In the genomic region with DNA sequence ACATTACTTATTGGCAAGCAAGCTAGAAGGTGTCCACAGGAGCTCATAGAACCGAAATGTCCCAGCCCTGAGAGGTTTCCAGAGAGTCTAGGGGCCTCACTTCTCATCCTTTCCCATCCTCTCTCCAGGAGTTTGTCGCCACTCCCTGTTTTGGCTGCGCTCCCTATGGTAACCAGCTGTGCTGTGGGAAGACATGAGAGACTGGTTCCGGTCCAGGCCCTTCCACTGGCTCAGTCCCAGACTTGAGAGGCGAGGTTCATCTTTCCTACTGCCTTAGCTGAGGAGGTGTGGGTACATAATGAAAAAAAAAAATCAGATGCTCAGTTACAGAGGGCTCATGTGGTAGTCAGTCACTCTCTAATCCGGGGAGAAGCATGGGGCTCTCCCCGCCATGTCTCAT, we compare ENCODE assay signal across 17 mouse cellular contexts. TPM values are rescaled to one million over a fixed set of nuclear protein-coding genes. Genes with fewer than 3 reads are reported as not detected.
DNase-seq lines count a peak whose midpoint lies in the region; ATAC-seq lines count a peak whose summit lies in the region.
"Had no signal": no experiment of that assay in that cellular context is flagged by ENCODE, and none has a peak within 500 bp of the region (broad histone marks: within the 10 kb centered on the region; RNA-seq: fewer than 3 reads in every experiment).

No protein-coding gene starts in this region.

- no peak overlapping the region for H3K4me2 ChIP-seq in forebrain, embryonic 13.5 days
- H3K4me2 ChIP-seq in midbrain, embryonic 16.5 days (ENCODE audit: low read length) = no peak overlapping the region
- H3K4me2 ChIP-seq: hindbrain, embryonic 12.5 days; limb, embryonic 12.5 days; midbrain, embryonic 11.5 days had no signal

- H3K9me3 ChIP-seq in forebrain, embryonic 13.5 days (replicated peaks) = no peaks in the 10 kb centered on the region
- no peaks in the 10 kb centered on the region for H3K9me3 ChIP-seq in midbrain, embryonic 16.5 days (replicated peaks; ENCODE audit: control insufficient read depth, low read length, poor library complexity, severe bottlenecking)
- H3K9me3 ChIP-seq: hindbrain, embryonic 12.5 days; limb, embryonic 12.5 days had no signal

- H3K4me3 ChIP-seq in forebrain, embryonic 13.5 days = no peak overlapping the region
- H3K4me3 ChIP-seq in midbrain, embryonic 16.5 days (ENCODE audit: low read depth, low read length) = no peak overlapping the region
- H3K4me3 ChIP-seq: hindbrain, embryonic 12.5 days; limb, embryonic 12.5 days had no signal

- H3K4me1 ChIP-seq in forebrain, embryonic 13.5 days = no peaks in the 10 kb centered on the region
- H3K4me1 ChIP-seq in midbrain, embryonic 16.5 days (ENCODE audit: control insufficient read depth, insufficient read depth, low read length) = no peaks in the 10 kb centered on the region
- H3K4me1 ChIP-seq: hindbrain, embryonic 12.5 days; limb, embryonic 12.5 days had no signal

- H3K27me3 ChIP-seq in forebrain, embryonic 13.5 days = no peaks in the 10 kb centered on the region
- H3K27me3 ChIP-seq in midbrain, embryonic 16.5 days (ENCODE audit: control insufficient read depth, insufficient read depth, low read depth, low read length) = no peaks in the 10 kb centered on the region
- H3K27me3 ChIP-seq: hindbrain, embryonic 12.5 days had no signal

- no peak overlapping the region for H3K9ac ChIP-seq in forebrain, embryonic 13.5 days
- no peak overlapping the region for H3K9ac ChIP-seq in midbrain, embryonic 16.5 days (ENCODE audit: low read depth, low read length)
- H3K9ac ChIP-seq: hindbrain, embryonic 12.5 days; limb, embryonic 12.5 days; liver, postnatal 0 days had no signal

- H3K36me3 ChIP-seq in forebrain, embryonic 13.5 days (ENCODE audit: poor library complexity, severe bottlenecking) = no peaks in the 10 kb centered on the region
- H3K36me3 ChIP-seq in midbrain, embryonic 16.5 days (ENCODE audit: control insufficient read depth, insufficient read depth, low read length) = no peaks in the 10 kb centered on the region
- H3K36me3 ChIP-seq: hindbrain, embryonic 12.5 days; limb, embryonic 12.5 days had no signal

- no peak overlapping the region for H3K27ac ChIP-seq in forebrain, embryonic 13.5 days
- H3K27ac ChIP-seq in midbrain, embryonic 16.5 days (ENCODE audit: low read length) = no peak overlapping the region
- H3K27ac ChIP-seq: hindbrain, embryonic 12.5 days; limb, embryonic 12.5 days had no signal

- ATAC-seq in forebrain, embryonic 13.5 days = no peak
- no peak for ATAC-seq in midbrain, embryonic 16.5 days
- ATAC-seq: liver, postnatal 0 days had no signal

- intact Hi-C loops in heart, postnatal 10 days (cut with DNase I) = no loop called here

- whole genome bisulfite sequencing in forebrain, embryonic 13.5 days = 87% methylated on average over 7 of the region's 7 CpGs
- 80% methylated on average over 7 of the region's 7 CpGs for WGBS in midbrain, embryonic 16.5 days

- DNase-seq in urinary bladder, postnatal 14 days (ENCODE audit: low spot score) = peak; percentile 58
- no peak for DNase-seq in urinary bladder, adult 2 months (ENCODE audit: low spot score)
- peak; percentile 65 to 67 for DNase-seq in heart, postnatal 10 days
- DNase-seq in lung, postnatal 14 days = peak; percentile 58
- peak; percentile 8 to 28 for DNase-seq in urinary bladder, postnatal 36 days (ENCODE audit: low spot score in 2 of 2)
- DNase-seq: cerebellum, adult 8-10 months; kidney, adult 8-10 months; liver, postnatal 0 days; thymus, postnatal 25 days had no signal

RNA-seq across cellular contexts. Expression of a gene that starts 19.9 kb away (rescaled TPM):
- polyA plus RNA-seq in urinary bladder, adult 2 months (2012; rRNA removed) = 1.0 and 1.1 TPM in 2 replicates
- under 1 TPM; 0.10 to 0.37 TPM for total RNA-seq in heart, postnatal 10 days (2021)
- polyA plus RNA-seq in forebrain, embryonic 13.5 days (2015; fragmentation: Nextera tagmentation; extraction: Ambion mirVana) = 0.57 and 1.5 TPM in 2 replicates
- polyA plus RNA-seq in midbrain, embryonic 16.5 days (2015; fragmentation: Nextera tagmentation; extraction: Ambion mirVana) = 7.8 and 8.8 TPM in 2 replicates
- polyA plus RNA-seq: limb, embryonic 12.5 days had no signal

RNA-seq across cellular contexts. Expression of a gene that starts 53.8 kb away (rescaled TPM):
- polyA plus RNA-seq in urinary bladder, adult 2 months (2012; rRNA removed) = 5.7 and 7.0 TPM in 2 replicates
- total RNA-seq in heart, postnatal 10 days (2021) = not detected
- polyA plus RNA-seq in forebrain, embryonic 13.5 days (2015; fragmentation: Nextera tagmentation; extraction: Ambion mirVana) = 3.0 and 4.1 TPM in 2 replicates
- polyA plus RNA-seq in midbrain, embryonic 16.5 days (2015; fragmentation: Nextera tagmentation; extraction: Ambion mirVana) = 1.8 and 3.5 TPM in 2 replicates
- total RNA-seq: gastrocnemius, adult 8-10 months; layer of hippocampus, adult 8-10 months had no signal
- polyA plus RNA-seq: brain, embryonic 14.5 days had no signal
